Mouse (Mus musculus): ENCODE data around the gene Pcnt.

GRCm38 (mm10) chr10:76374981-76375380, 67.6 kb downstream of the Pcnt start:
- TF ChIP-seq CTCF (IDR thresholded peaks at IDR 0.05) (no peak), EP300 (IDR thresholded peaks at IDR 0.05) (no peak)

Measured in lung, postnatal 0 days (tissue).